Mouse (Mus musculus): ENCODE measurements around the gene Adam4. TPM values are rescaled to one million over a fixed set of nuclear protein-coding genes. Genes with fewer than 3 reads are reported as not detected.

The Adam4 gene
- polyA plus RNA-seq, 1 experiment from 2014 or later = 0.67 TPM

Other genes starting within 250 kb of the Adam4 start
- gene Slc8a3, start 88.8 kb downstream of the Adam4 start, polyA plus RNA-seq (2015; fragmentation: Nextera tagmentation; extraction: Ambion mirVana) = 0.42 and 0.49 TPM in 2 replicates
- gene Gm4787, start 42.5 kb downstream of the Adam4 start, polyA plus RNA-seq (2015; fragmentation: Nextera tagmentation; extraction: Ambion mirVana) = 0.16 and 0.20 TPM in 2 replicates
- gene Cox16, start 63.2 kb upstream of the Adam4 start, polyA plus RNA-seq (2015; fragmentation: Nextera tagmentation; extraction: Ambion mirVana) = 149 and 167 TPM in 2 replicates
- 28.9 and 29.0 TPM in 2 replicates for gene Gm20498, start 111.0 kb upstream of the Adam4 start, polyA plus RNA-seq (2015; fragmentation: Nextera tagmentation; extraction: Ambion mirVana)
- 41.5 and 42.1 TPM in 2 replicates for gene Synj2bp, start 111.0 kb upstream of the Adam4 start, polyA plus RNA-seq (2015; fragmentation: Nextera tagmentation; extraction: Ambion mirVana)
- gene Adam21, start 146.5 kb upstream of the Adam4 start, polyA plus RNA-seq (2015; fragmentation: Nextera tagmentation; extraction: Ambion mirVana) = 0.10 and 0.17 TPM in 2 replicates
- 51.7 and 57.8 TPM in 2 replicates for gene Med6, start 173.1 kb upstream of the Adam4 start, polyA plus RNA-seq (2015; fragmentation: Nextera tagmentation; extraction: Ambion mirVana)
- 1.5 TPM in 2 replicates for gene Ttc9, start 209.3 kb upstream of the Adam4 start, polyA plus RNA-seq (2015; fragmentation: Nextera tagmentation; extraction: Ambion mirVana)

Data from intestine, embryonic 16.5 days (tissue).